Mouse (Mus musculus) stomach, embryonic 16.5 days (tissue): ENCODE measurements around the gene Sox12. TPM values are rescaled to one million over a fixed set of nuclear protein-coding genes. Genes with fewer than 3 reads are reported as not detected.
"Not testable (repeated sequence)": the region's sequence is repeated elsewhere in the genome, so short reads cannot be mapped to it uniquely, and the experiment has no call there.

Experiments used
- ATAC-seq: fragments of 200-750 bp; cut with Nextera tagmentation; 2 replicates; pipeline ENCODE4 v1.8.0; 2017; ENCODE audit warnings: moderate number of reproducible peaks, moderate TSS enrichment; ENCODE audit not compliant: insufficient read depth, low FRiP score
- H3K27ac ChIP-seq: fragments of 300-500 bp; sonication (generic); 2 replicates; pipeline ENCODE4 v1.5.1; 2014; ENCODE audit warnings: low read length
- H3K27me3 ChIP-seq: fragments of 300-500 bp; sonication (generic); 2 replicates; pipeline ENCODE4 v1.6.1; 2014; ENCODE audit warnings: low read length, control low read depth, mixed read lengths; ENCODE audit not compliant: control insufficient read depth, insufficient read depth
- H3K36me3 ChIP-seq: fragments of 300-500 bp; sonication (generic); 2 replicates; pipeline ENCODE4 v1.6.1; 2014; ENCODE audit warnings: low read length; ENCODE audit not compliant: control insufficient read depth, insufficient read depth
- H3K4me1 ChIP-seq: fragments of 300-500 bp; sonication (generic); 2 replicates; pipeline ENCODE4 v1.6.1; 2014; ENCODE audit warnings: low read length, control low read depth, mixed read lengths; ENCODE audit not compliant: control insufficient read depth, insufficient read depth
- H3K4me2 ChIP-seq: fragments of 300-500 bp; sonication (generic); 2 replicates; pipeline ENCODE4 v1.6.1; 2014; ENCODE audit warnings: low read depth, low read length, mixed read lengths
- H3K4me3 ChIP-seq: fragments of 300-500 bp; sonication (generic); replicated peaks from 2 replicates; pipeline ENCODE4 v1.5.1; 2014; ENCODE audit warnings: mild to moderate bottlenecking, low read length
- H3K9ac ChIP-seq: fragments of 300-500 bp; sonication (generic); 2 replicates; pipeline ENCODE4 v1.6.1; 2014; ENCODE audit warnings: low read length
- H3K9me3 ChIP-seq: fragments of 300-500 bp; sonication (generic); replicated peaks from 2 replicates; pipeline ENCODE4 v1.6.1; 2016; ENCODE audit warnings: low read length, control low read depth; ENCODE audit not compliant: control insufficient read depth
- WGBS: fragments of 180-500 bp; shearing (Covaris S2); extraction: QIAGEN DNeasy Blood & Tissue Kit; methylation state at CpG from one replicate; pipeline ENCODE4 v1.1.7; 2014; 5-methylcytosine and 5-hydroxymethylcytosine counted together
- polyA plus RNA-seq: library from polyadenylated mRNA; unstranded; fragments of >200 nt; fragmentation: Nextera tagmentation; extraction: Ambion mirVana; gene quantifications from 2 replicates; pipeline ENCODE4 v1.2.1, GENCODE M21; 2015

Gene Sox12
- polyA plus RNA-seq, 1 experiment from 2014 or later, result 5.2 TPM

DNA sequence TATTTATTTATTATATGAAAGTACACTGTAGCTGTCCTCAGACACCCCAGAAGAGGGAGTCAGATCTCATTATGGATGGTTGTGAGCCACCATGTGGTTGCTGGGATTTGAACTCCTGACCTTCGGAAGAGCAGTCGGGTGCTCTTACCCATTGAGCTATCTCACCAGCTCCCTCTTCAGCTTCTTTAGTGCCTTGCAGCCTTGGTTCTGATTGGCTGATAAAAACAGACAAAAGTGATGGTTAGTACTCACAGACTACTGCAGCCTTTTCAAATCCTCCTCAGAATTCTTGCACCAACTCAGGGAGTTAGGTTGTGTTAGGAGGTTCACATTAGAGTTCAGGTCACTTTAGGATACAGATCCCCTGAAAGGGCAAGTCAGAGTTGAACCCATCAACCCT, 30.6 kb upstream of the Sox12 start:
- H3K27ac ChIP-seq, H3K9ac ChIP-seq, ATAC-seq, H3K4me1 ChIP-seq, H3K4me2 ChIP-seq, H3K4me3 ChIP-seq, H3K27me3 ChIP-seq, H3K9me3 ChIP-seq, H3K36me3 ChIP-seq: not testable (repeated sequence)
- 78% methylated on average over 2 of the region's 2 CpGs for WGBS

GRCm38 (mm10) chr2:152427493-152427892, 29.6 kb upstream of the Sox12 start:
- Histone ChIP-seq H3K4me1 (no peaks in the 10 kb centered on the region), H3K27ac (no peak overlapping the region), H3K4me2 (peak overlapping the region; percentile 27), H3K36me3 (no peaks in the 10 kb centered on the region), H3K9ac (0 out of 2 replicates have a peak overlapping the region, but pooled peaks have one; percentile 21), H3K4me3 (no peak overlapping the region), H3K27me3 (no peaks in the 10 kb centered on the region), H3K9me3 (no peaks in the 10 kb centered on the region)
- 9% methylated on average over 12 of the region's 12 CpGs for WGBS
- no peak for ATAC-seq

DNA sequence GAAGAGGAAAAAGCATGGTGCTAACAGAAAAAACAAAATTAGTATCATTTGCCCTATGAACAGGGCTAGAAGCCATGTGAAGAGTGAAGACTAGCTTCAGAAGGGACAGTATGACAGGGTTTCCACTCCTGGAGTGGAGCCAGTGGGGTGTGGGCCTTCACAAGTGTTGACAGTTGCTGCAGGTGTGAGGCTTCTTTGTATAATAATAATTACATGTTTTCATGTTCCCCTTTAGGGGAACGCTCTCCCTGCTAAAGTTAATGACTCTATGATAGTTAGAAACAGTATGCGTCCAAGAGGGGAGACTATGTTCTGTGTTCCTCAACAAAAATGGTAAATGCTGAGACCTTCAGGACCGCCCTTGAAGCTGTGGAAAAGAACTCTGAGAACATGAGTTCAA, 17.9 kb upstream of the Sox12 start:
- Histone ChIP-seq H3K27me3 (no peaks in the 10 kb centered on the region), H3K4me2 (peak overlapping the region; percentile 87), H3K4me3 (peak overlapping the region; percentile 88), H3K9ac (no peak overlapping the region), H3K36me3 (0 out of 2 replicates have a peak, but pooled peaks cover 4% of the 10 kb centered on the region), H3K27ac (peak overlapping the region; percentile 99), H3K9me3 (peaks cover 6% of the 10 kb centered on the region; the same call in 1 of the 2 replicates), H3K4me1 (peaks cover 20% of the 10 kb centered on the region)
- ATAC-seq, result no peak
- WGBS, result 93% methylated on average over 3 of the region's 3 CpGs

GRCm38 (mm10) chr2:152415287-152415686, 17.4 kb upstream of the Sox12 start, which contains the start of gene 6820408C15Rik:
Gene 6820408C15Rik (plus strand): TSS chr2:152415587.
- Histone ChIP-seq H3K4me3 (peak within 1 kb of the TSS; percentile 88), H3K4me2 (peak within 1 kb of the TSS; percentile 87), H3K9ac (peak within 1 kb of the TSS; percentile 98), H3K36me3 (0 out of 2 replicates have a peak, but pooled peaks cover 4% of the 10 kb centered on the region), H3K27ac (peak within 1 kb of the TSS; percentile 99), H3K27me3 (no peaks in the 10 kb centered on the region), H3K9me3 (peaks cover 6% of the 10 kb centered on the region; the same call in 1 of the 2 replicates), H3K4me1 (peaks cover 25% of the 10 kb centered on the region)
- 24% methylated on average over 4 of the region's 4 CpGs for WGBS
- ATAC-seq, result no peak

DNA sequence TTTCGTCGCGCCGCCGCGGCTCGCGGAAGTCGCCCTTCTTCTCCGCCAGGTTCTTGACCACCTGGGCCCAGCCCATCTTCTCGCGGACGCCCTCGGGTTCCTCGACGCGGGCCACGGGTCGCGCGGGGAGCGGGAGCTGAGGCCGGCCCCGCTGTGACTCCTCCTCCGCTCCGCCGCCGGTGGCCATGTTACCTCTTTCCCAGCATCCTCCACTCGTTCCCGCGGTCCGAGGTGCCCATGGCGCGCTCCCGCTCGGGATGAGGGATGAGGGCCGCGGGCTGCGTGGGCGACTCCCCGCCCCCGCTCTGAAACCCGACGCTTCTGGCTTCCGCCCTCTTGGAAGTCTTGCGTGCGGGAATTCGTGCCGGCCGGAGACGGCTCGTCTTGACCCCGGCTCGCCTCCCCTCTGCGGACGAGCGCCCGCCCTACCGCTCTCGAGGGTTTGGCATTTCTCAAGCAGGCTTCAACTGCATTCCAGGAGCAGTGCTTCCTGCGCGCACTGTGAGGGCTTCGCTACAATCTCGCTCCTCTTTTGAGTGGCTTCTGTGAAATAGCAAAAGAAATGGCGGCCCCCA, 16.8 kb upstream of the Sox12 start, which contains the start of gene Zcchc3:
TSS of gene Zcchc3 (minus strand) at position 437 of the 575 bp plus-strand sequence.
- H3K27me3 ChIP-seq, result no peaks in the 10 kb centered on the region
- H3K9me3 ChIP-seq, result peaks cover 6% of the 10 kb centered on the region; the same call in 1 of the 2 replicates
- H3K36me3 ChIP-seq, result 0 out of 2 replicates have a peak, but pooled peaks cover 4% of the 10 kb centered on the region
- peak within 1 kb of the TSS; percentile 98 for H3K9ac ChIP-seq
- WGBS, result 0% methylated on average over 46 of the region's 65 CpGs
- peaks cover 31% of the 10 kb centered on the region for H3K4me1 ChIP-seq
- peak within 1 kb of the TSS; percentile 87 for H3K4me2 ChIP-seq
- peak within 1 kb of the TSS; percentile 99 for H3K27ac ChIP-seq
- peak within 1 kb of the TSS; percentile 88 for H3K4me3 ChIP-seq
- peak; percentile 88 for ATAC-seq

DNA sequence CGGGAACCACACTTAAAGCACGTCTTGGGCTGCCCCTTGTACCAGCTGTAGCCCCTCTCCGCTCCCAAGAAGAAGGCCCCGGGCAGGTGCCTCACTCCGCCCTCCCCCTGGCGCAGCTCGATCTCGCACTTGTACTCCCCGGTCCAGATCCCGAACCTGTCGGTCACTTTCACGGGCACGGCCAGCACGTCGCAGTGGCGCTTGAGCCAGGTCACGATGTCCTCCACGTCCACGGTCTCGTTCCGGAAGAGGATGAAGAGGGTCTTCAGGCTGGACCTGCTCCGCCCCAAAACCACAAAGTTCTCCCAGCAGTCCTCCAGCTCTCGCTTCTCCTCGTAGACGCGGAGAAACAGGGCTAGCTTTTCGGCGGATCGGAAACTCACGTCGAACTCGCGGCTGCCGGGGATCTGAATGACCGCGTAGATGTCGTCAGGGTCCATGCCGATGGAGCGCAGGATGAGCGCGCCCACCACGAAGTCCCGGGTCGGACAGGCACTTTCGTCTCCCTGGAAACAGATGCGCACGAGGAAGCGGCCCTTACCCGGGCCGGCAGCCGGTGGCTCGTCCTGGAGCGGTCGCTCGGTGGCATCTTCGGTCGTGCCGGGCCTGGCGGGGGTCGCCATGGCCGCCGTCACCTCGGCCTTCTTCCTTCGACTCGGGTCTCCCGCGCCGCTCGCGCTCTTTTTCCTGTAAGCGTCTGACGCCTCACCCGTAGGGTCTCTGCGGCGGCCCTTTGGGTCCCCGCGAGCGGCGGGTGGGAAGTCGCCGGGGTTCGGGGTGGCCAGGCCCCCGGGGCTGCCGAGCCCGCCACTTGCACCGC, 16.1 kb upstream of the Sox12 start:
- Histone ChIP-seq H3K27ac (peak overlapping the region; percentile 99), H3K4me3 (peak overlapping the region; percentile 88), H3K4me1 (peaks cover 32% of the 10 kb centered on the region), H3K4me2 (peak overlapping the region; percentile 87), H3K27me3 (no peaks in the 10 kb centered on the region), H3K9me3 (peaks cover 6% of the 10 kb centered on the region; the same call in 1 of the 2 replicates), H3K36me3 (0 out of 2 replicates have a peak, but pooled peaks cover 4% of the 10 kb centered on the region), H3K9ac (peak overlapping the region; percentile 98)
- ATAC-seq, result no peak
- WGBS, result under 1% methylated on average over 86 of the region's 86 CpGs

DNA sequence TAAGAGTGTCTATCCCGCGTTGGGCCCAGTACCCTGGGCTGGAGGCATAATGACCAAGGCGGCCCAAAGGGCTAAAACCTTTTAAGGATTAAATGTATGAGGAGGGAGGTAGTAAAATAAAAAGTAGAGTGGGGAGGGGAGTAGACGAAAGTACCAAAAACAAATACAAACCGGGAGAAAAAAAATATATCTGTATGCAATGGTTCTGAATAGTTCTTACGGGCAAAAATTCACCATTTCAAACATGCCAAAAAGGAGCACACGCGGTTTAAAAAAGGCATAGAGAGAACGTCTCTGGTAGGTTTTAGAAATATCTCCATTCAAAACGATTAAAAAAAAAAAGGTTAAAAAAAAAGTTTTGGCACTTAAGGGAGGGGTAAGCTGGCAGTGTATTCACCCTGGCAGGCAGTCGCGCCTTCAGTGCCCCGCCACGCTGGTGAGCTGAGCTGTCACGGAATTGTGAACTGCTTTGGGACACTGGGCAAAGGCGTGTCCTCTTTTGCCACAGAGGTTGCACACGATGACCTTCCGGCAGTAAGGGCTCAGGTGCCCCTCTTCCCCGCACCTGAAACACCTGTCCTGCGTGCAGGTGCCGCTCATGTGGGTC, 15.4 kb upstream of the Sox12 start:
- Histone ChIP-seq H3K27ac (peak overlapping the region; percentile 99), H3K4me2 (peak overlapping the region; percentile 87), H3K4me3 (peak overlapping the region; percentile 88), H3K27me3 (no peaks in the 10 kb centered on the region), H3K4me1 (peaks cover 32% of the 10 kb centered on the region), H3K36me3 (0 out of 2 replicates have a peak, but pooled peaks cover 4% of the 10 kb centered on the region), H3K9me3 (peaks cover 6% of the 10 kb centered on the region; the same call in 1 of the 2 replicates), H3K9ac (peak overlapping the region; percentile 98)
- 2% methylated on average over 21 of the region's 21 CpGs for WGBS
- no peak for ATAC-seq

GRCm38 (mm10) chr2:152412526-152413157, 14.8 kb upstream of the Sox12 start:
- H3K27ac ChIP-seq, result peak overlapping the region; percentile 99
- peak overlapping the region; percentile 88 for H3K4me3 ChIP-seq
- H3K4me1 ChIP-seq, result peaks cover 32% of the 10 kb centered on the region
- ATAC-seq, result no peak
- peak overlapping the region; percentile 98 for H3K9ac ChIP-seq
- peak overlapping the region; percentile 87 for H3K4me2 ChIP-seq
- 0 out of 2 replicates have a peak, but pooled peaks cover 4% of the 10 kb centered on the region for H3K36me3 ChIP-seq
- peaks cover 6% of the 10 kb centered on the region; the same call in 1 of the 2 replicates for H3K9me3 ChIP-seq
- WGBS, result 5% methylated on average over 15 of the region's 15 CpGs
- no peaks in the 10 kb centered on the region for H3K27me3 ChIP-seq
